Mouse (Mus musculus): ENCODE measurements around the gene Dpm1.

The Dpm1 gene

DNA sequence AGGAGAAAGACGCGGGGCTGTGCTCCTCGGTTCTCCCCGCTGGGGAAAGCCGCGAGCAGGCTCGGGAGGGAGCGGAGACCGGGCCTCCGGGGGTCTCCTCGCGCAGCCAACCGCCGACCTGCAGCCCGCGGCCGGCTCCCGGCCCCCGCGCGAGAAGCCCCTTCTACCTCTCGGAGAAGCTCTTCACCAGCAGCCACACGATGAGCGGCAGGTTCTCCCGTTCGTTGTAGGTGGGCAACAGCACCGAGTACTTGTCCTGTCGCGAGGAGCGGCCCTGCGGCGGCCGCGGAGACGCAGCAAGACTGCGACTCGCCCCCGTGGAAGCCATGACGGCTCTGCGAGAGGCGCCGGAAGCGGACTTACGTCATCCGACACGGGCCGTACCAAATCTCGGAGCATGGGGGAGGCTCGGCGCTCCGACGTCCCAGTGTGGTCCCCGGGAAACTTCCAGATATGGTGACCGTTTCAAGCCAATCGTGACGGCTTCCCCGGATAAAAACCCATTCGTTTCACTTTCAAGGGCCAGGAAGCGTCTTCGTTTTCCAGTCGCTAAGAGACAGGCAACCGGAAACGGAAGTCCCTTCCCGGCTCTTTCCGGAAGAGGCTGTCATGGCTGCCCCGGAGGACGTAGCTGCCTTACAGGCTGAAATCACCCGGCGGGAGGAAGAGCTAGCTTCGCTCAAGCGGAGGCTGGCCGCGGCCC is at the start of gene Dpm1, which contains the start of the genes Gm20716 and Mocs3:
TSS of gene Dpm1 (minus strand) at position 566 of the 703 bp plus-strand sequence.
TSS of gene Gm20716 (minus strand) at position 339 of the 703 bp plus-strand sequence.
TSS of gene Mocs3 (plus strand) at position 597 of the 703 bp plus-strand sequence.
- DNase-seq (ENCODE audit: low spot score), result peak; percentile 94

- DNase-seq (ENCODE audit: low spot score), result peak; percentile 63
Measured at GRCm38 (mm10) chr2:168274374-168274935, 44.1 kb upstream of the Dpm1 start.

GRCm38 (mm10) chr2:168273387-168273786 is 43.0 kb upstream of the Dpm1 start:
- DNase-seq (ENCODE audit: low spot score), result no peak

GRCm38 (mm10) chr2:168268033-168268432 is 37.6 kb upstream of the Dpm1 start:
- no peak for DNase-seq (ENCODE audit: low spot score)

DNA sequence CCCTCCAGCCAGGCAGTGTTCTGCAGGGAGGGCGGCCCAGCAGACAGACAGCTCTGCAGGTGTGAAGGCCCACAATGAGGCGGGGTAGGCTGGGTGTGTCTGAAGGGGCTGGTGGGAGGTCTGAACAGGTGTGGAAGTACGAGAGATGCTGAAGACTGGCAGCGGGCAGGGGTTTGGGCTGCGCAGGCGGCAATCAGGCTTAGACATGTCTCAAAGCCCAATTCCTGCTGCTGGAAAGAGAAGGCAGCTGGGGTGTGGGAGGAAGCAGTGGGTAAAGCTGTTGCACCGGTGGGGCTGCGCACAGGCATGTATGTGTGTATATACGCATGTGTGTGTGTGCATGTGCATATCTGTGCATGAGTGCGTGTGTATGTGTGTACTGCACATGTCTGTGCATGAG is 30.5 kb upstream of the Dpm1 start:
- no peak for DNase-seq (ENCODE audit: low spot score)

DNA sequence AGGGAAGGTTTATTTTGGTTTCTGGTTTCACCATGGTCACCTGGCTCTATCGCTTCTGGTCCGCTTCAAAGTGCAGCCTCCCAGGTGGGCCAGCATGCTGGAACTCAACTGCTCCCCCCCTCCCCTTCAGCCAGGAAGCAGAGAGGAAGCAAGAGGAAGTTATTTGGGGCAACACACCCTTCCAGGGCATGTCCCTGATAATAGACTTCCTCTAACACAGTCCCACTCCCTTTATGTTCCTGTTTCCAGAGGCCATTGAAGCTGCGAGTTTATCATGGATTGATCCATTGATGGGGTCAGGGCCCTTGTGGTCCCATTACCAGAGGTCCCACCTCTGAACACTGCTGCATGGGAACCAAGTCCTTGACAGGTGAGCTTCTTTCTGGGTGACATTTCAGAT is 29.7 kb upstream of the Dpm1 start:
- no peak for DNase-seq (ENCODE audit: low spot score)

- DNase-seq (ENCODE audit: low spot score), result no peak
Measured at GRCm38 (mm10) chr2:168259046-168259445, 28.7 kb upstream of the Dpm1 start.

DNA sequence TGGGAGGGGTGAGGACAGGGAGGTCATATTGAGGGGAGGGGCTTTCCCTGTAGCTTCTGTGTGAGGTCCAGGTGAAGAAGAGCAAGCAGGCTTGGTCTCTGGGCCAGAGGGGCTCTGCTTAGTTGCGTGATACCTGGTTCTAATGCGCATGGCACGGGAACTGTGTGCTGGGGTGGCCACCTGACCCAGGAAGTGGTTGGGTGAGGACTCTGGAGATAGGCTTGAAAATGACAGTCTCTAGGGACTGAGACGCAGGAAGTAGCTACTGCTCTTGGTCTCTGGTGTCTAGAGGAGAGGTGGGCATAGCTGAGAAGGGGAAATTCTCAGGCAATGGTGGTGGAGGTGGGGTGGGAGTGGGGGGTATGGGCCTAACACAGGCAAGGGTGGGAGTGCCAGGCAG is 26.8 kb upstream of the Dpm1 start:
- DNase-seq (ENCODE audit: low spot score), result no peak

GRCm38 (mm10) chr2:168256506-168256905 is 26.1 kb upstream of the Dpm1 start:
- DNase-seq (ENCODE audit: low spot score), result no peak

- no peak for DNase-seq (ENCODE audit: low spot score)
Measured at GRCm38 (mm10) chr2:168253822-168254221, 23.4 kb upstream of the Dpm1 start.

DNA sequence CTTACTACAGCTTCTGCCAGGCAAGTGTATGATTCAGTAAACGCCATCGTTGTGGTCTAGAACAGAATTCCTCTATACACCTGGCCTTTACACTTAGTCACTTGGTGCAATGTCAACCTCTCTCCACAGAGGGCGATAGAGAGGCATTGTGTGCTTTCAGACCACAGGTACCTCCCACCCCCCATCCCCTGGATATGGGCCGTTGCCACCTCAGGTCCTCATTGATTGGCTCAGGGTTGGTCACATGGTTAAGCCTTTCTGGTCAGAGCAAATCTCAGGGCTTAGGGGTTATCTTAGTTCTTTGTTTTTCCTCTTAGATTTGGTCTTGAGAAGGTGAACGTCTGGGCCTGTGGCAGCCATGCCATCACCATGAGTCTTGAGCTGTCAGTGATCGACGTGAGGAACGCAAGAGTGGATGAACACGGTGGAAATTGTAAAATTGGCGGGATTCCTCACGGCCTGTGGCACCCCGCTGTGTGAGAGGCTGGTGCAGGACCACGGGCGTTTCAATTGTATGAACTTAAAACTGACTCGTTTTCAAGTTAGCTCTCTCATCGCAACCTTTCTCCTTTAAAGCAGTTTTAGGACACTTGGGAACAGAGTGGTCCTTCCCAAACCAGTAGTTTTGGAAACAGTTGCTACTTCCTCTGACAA is 22.4 kb upstream of the Dpm1 start:
- peak; percentile 19 for DNase-seq (ENCODE audit: low spot score)

DNA sequence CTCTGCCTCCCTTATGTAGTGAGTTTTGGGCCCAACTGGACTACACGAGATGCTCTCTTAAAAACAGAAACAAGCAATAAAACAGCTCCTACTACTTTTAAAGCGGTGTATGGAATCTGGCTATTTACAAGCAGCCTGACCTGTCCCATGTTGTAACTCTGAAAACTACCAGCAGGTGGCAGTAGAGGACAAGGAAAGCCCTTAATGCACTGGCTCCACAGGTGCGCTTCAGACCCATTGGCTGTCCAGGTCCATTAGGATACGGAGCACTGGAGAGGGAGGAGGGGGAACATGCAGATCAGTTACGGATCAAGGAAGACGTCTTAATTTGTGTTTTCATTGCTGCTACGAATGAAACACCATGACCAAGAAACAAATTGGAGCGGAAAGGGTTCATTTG is 19.9 kb upstream of the Dpm1 start:
- DNase-seq (ENCODE audit: low spot score), result peak; percentile 89

GRCm38 (mm10) chr2:168248856-168249245 is 18.5 kb upstream of the Dpm1 start:
- DNase-seq (ENCODE audit: low spot score), result peak; percentile 45

DNA sequence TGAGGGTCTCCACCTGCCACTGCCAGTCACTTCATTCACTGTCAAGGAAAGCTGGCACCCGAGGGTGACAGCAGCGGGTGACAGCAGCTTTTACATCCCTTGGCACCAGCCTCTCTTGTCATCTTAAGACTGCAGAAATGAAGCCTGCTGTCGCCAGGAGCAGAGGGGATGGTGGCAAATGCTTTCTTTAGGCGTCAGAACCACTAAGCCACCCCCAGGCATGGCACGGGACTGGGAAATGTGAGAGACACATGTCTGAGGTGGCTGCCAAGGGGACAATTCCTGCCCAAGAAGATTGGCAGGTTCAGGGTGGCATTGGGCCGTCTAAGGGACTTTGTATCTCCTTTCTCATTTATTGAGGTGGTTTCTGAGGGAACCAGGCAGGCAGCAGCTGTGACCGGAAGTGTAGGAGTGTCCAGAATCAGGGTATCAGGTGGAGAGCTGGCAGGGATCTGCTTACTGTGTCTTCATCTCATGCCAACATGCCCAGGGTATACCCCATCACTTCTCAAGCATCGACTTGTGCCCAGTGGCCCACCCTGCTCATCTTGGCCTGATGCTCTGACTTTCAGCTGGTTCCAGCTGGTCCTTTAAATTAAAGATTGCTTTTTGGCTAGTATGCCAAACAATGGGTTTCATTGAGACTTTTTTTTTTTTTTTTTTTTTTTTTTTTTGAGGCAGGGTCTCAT is 17.9 kb upstream of the Dpm1 start:
- no peak for DNase-seq (ENCODE audit: low spot score)

DNA sequence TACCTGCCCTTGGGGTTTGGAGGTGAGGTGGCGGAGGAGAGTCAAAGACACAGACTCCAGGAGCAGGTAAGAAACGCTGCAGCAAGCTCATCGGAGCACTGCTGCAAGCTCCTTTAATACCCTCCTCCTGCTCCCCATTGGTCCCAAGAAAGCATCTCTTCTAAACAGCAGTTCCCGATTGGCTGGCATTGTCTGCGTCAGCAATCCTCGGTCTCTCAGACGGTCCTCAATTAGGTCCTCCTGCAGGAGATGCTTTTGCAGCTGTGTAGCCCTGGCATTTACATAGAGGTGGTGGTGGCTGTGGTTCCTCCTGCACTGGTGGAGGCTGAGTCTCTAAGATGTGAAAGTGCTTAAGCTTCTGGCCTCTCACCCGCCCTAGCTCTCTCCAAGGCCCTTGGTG is 15.2 kb upstream of the Dpm1 start:
- no peak for DNase-seq (ENCODE audit: low spot score)

- no peak for DNase-seq (ENCODE audit: low spot score)
Measured at GRCm38 (mm10) chr2:168243278-168243677, 12.9 kb upstream of the Dpm1 start.

DNA sequence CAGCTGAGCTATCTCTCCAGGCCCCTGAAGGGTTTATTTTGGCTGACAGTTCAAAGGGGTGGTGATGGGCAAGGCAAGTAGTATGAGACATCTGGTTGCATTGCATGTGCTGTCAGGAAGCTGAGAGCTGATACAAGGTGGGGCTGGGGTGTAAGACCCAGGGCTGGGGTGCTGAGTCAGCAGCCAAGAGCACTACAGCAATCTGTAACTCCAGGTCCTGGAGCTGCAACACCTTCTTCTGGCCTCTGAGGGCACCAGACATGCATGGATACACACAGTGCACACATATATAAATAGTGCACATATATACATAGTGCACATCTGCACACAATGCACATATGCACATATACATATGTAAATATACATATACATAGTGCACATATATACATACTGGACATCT is 12.4 kb upstream of the Dpm1 start:
- DNase-seq (ENCODE audit: low spot score), result no peak

DNA sequence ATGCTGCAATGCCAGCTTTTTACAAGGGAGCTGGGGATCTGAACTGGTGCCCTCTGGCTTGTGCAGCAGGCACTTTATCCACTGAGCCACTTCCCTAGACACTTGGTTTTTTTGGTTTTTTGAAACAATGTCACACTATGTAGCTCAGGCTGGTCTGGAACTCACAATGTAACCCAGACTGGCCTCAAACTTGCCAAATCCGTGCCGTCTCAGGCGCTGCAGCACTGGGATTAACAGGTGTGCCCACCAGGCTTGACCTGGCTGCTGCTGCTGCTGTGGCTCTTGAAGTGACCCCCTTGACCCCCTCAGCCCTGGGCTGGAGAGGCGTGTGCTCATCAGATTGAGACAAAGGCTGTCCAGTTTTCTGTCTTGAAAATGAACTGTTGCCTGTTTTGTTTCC is 7.9 kb upstream of the Dpm1 start:
- no peak for DNase-seq (ENCODE audit: low spot score)

DNA sequence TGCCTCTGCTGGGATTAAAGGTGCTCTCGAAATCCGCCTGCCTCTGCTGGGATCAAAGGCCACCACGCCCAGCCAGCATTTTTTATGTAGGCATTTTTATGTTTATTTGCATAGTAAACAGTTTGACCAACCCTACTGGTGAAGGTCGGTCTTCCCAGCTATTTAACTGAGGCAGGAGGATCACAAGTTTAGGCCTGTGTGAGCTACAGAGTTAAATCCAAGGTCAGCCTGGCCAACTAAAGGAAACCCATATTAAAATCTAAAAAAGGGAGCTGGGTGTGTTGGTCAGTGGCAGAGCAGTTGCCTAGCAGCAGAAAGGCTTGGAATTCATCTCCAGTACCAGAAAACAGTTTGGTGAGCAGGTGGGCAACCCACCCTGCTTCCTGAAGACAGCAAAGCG is 2.9 kb upstream of the Dpm1 start:
- no peak for DNase-seq (ENCODE audit: low spot score)

GRCm38 (mm10) chr2:168231471-168231829 is 1.1 kb upstream of the Dpm1 start:
- no peak for DNase-seq (ENCODE audit: low spot score)

- no peak for DNase-seq (ENCODE audit: low spot score)
Measured at GRCm38 (mm10) chr2:168230773-168231470, 531 bp upstream of the Dpm1 start.

Measured in adipocyte (in vitro differentiated cells).